Mouse (Mus musculus) lung, postnatal 10 days (tissue): ENCODE data around the gene Atp4b.

Source experiments
- DNase-seq: peaks from one replicate; pipeline ENCODE4 v3.0.0; 2021

Gene Atp4b

GRCm38 (mm10) chr8:13396725-13397124 is at the start of gene Atp4b:
Gene Atp4b, minus strand, starts transcription at chr8:13396825.
- DNase-seq, result no peak

- DNase-seq, result no peak
These were observed 45.5 kb upstream of the Atp4b start for GRCm38 (mm10) chr8:13442152-13442551.

DNA sequence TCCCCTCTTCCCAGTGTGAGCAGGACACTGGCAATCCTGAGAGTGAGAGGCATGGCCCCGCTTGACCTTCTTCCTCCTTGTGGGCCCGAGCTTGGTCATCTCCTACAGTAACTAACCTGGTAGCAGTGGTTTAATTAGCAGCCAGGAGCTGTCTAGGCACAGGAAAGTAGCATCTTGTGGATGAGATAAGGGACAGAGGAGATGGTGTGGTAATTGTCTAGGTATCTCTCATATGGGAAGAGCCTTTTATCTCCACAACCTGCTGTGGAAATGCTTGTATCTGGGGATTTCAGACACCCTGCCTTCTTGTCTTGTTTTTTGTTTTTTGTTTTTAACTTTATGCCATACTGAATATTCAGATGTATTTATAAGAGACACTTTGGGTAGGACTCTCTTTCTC is 40.9 kb upstream of the Atp4b start:
- DNase-seq, result no peak

DNA sequence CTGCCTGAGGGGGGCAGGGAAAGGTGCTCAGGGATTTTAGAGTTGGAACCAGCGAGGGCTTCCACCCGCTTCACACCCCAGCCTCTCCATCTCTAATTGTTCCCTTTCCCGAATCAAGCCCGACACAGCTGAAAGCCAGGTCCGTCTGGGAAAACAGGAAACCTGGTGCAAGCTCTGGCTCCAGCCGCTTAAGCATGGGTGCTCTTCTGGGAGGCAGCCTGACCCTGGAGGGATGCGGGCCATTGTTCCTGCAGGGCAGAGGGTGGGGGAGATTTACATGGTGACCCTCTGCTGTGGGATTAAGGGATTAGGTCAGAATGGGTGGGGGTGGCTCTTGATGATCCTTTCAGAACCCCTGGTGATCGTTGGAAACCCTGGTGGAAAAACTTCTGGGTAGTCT is 39.4 kb upstream of the Atp4b start:
- no peak for DNase-seq

DNA sequence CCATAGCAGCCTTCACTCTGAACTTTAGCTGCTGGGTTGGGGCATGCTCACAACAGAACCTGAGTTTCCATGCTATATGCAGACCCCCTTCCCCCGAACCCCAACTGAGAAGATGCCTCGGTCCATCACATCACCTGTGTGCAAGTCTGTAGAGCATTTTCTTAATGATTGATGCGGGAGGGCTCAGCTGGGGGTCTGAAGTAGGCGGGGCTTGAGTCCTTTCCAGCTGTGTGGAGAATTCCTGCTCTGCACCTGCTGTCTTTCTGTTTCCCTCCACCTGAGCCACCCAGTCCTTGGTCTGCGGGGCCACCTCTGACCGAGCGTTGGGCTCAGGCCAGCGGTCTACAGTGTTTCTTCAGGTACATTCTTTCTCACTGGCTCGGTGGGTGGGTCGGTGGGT is 38.3 kb upstream of the Atp4b start, which contains the start of gene Tmem255b:
Tmem255b (plus strand) TSS at position 301 of the 400 bp plus-strand sequence.
- no peak for DNase-seq

DNA sequence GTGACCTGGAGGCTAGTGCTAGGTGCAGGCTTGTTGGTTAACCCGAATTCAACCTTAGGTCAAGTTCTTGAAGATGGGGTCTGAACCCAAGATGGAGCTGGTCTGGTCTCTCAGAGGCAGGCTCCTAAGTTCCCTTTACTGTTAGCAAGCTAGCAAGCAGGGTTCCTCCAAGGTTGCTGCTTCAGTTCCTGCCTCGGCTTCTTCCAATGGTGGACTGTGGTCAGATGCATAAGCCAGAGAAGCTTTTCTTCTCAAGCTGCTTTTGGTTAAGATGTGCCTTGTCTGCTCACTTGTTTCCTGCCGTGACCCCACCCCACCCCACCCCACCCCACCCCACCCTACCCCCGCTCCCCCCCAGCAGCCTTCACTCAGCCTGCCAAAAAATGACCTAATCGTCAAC is 36.5 kb upstream of the Atp4b start:
- DNase-seq, result no peak

- no peak for DNase-seq
These were observed 34.2 kb upstream of the Atp4b start for GRCm38 (mm10) chr8:13430866-13431265.

- DNase-seq, result no peak
These were observed 33.8 kb upstream of the Atp4b start for GRCm38 (mm10) chr8:13430412-13430811.

- no peak for DNase-seq
These were observed 31.5 kb upstream of the Atp4b start for GRCm38 (mm10) chr8:13428156-13428555.

DNA sequence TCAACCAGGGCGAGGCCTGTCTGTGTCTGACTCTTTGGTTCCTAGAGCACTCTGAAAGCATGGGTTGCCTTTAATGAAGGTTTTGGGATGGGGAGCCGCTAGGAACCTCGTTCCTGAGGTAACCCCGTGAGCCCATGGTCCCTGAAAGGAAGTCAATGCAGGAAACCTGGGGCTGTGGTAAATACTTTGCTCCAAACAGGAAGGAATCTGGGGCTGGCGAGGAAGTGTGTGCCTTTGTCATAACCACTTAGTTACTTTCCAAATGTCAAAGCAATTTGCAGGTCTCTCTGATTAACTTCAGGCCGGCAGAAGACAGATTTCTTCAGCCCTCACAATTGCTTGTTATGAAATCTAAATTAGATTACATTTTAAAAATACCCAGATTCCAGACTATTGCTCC is 30.7 kb upstream of the Atp4b start:
- peak; percentile 45 for DNase-seq

DNA sequence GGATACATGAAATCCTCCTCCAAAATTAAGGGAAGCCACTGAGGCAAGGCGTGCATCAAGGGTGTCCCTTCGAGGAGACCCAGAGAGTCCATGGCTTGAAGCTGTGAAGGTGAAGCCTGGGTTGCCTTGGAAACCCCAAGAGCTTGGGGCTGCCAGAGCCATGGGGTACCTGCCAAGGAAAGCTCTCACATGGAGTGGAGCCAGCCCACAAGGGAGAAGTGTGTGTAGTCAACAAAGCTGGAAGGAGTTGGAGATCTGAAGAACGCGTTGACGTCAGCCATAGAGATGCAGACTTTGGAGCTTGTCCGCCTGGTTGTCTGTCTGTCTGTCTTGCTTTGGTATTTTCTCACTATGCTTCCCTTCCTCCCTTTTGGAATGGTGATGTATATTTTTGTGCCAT is 24.3 kb upstream of the Atp4b start:
- peak; percentile 16 for DNase-seq

GRCm38 (mm10) chr8:13419111-13419639 is 22.6 kb upstream of the Atp4b start:
- no peak for DNase-seq

DNA sequence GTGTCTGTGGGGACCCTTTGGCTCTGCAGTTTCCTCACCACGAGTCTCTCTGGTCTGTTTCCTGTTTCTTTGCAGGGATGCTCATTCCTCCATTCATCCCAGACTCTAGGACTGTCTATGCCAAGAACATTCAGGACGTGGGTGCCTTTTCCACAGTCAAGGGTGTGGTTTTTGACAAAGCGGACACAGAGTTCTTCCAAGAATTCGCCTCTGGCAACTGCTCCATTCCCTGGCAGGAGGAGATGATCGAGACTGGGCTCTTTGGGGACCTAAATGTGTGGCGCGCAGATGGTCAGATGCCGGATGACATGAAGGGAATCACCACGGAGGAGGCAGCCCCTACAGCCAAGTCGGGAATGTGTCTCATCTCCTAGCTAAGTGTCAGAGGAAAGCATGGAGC is 19.3 kb upstream of the Atp4b start:
- DNase-seq, result no peak

DNA sequence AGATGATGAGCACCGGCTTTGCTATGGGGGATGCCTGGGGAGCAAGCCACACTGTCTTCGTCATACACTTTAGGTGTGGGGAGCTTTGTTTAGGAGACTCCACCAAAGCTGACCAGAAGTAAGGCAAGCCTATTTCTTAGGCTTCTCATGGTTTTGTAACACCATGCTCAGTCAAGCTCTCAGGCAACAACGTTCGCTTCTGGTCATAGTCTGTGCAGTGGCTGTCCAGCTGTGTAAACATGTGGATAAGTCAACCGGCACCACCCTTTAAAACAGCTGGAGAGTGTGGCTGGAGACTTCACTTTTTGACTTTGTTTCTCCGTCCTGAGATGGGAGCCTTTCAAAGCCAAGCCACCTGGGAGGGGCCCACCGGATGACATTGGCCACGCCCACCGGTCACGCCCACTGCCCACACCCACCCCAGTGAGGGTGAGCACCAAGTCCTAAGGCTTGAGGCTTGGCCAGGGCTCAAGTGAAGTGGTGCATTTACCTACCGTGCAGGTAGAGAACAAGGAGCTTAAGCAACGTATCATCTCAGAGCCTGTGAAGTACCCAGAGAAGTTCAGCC is 17.3 kb upstream of the Atp4b start:
- peak; percentile 18 for DNase-seq

GRCm38 (mm10) chr8:13412891-13413558 is 16.4 kb upstream of the Atp4b start:
- DNase-seq, result peak; percentile 68

DNA sequence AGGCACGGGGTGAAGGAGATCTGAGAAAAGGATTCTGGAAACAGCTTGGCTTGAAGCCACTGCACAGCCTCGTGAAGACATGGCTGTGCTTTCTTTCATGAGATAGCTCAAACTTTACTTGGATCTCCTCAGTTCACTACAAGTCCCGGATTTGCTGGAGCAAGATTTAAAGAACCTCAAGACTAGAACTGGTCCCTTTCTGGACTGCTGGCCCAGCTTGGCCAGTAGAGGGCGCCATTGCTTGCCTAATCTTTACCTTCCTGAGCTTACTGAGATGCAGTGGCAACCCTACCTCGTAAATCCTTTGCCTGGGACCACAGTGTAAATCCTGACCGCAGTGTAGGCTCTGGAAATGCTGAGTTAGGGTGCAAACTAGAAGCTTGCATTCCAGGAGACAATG is 15.0 kb upstream of the Atp4b start:
- peak; percentile 72 for DNase-seq

- no peak for DNase-seq
These were observed 9.4 kb upstream of the Atp4b start for GRCm38 (mm10) chr8:13406011-13406410.

DNA sequence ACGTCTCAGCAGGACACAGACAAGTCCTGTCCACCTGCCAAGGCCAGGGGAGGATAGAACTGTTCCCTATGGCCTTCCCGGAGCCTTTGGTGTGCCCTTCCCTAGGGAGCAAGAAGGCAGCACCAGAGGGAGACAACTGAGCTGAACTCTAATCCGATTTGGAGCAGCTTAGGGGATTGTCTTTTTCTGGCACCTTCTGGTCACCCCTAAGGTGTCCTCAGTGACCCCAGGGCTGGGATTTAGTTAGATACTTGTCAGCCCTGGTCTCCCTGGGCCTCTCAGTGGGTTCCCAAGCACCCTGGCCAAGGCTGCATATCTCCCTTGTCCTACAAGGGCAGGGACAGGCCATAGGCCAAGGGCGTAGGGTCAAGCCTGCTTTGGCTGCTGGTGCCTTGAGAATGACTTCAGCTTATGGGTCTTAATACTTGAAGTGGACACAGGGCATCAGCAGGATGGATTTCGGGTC is 8.1 kb upstream of the Atp4b start, which contains the start of gene Grk1:
Grk1 (plus strand) TSS at position 416 of the 466 bp plus-strand sequence.
- no peak for DNase-seq

GRCm38 (mm10) chr8:13403517-13403916 is 6.9 kb upstream of the Atp4b start:
- DNase-seq, result no peak

DNA sequence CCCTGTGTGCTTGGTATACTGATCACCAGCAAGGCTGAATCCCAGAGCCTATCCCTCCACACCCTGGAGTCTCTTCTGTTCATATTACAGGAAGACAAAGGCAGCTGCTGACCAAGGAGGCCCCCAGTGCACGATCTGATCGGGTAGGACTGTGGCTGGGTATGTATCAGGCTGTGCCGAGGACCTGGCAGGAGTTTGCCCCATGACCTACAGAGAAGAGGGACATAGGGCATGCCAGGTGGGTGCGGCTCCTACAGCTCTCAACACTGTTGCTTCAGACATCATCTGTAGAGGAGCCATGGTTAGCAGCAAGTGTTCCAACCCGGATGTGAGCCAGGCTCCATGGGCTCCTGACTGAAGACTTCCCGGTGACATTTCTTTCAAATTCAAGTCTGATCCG is 2.8 kb downstream of the Atp4b start:
- no peak for DNase-seq

- DNase-seq, result no peak
These were observed 7.9 kb downstream of the Atp4b start for GRCm38 (mm10) chr8:13388744-13389143.

DNA sequence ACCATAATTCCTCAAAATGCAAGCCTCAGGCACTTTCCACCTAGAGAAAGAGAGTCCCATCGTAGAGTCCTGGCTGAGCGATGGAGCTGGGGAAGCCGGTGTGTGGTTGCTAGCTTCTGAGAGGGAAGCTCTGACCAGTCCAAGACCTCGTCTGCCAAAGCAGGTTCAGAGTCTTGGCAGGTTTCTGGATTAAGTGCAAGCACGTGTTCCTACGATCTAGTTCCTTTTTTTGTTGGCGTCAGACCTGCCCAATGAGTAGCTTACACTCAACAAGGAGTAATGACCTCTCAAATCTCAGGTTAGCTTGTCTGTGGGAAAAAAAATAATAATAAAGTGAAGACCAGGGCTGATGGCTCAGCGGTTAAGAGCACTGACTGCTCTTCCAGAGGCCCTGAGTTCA is 8.9 kb downstream of the Atp4b start:
- DNase-seq, result no peak

- no peak for DNase-seq
These were observed 10.3 kb downstream of the Atp4b start for GRCm38 (mm10) chr8:13386366-13386765.

GRCm38 (mm10) chr8:13382999-13383398 is 13.6 kb downstream of the Atp4b start:
- DNase-seq, result no peak

- DNase-seq, result no peak
These were observed 14.1 kb downstream of the Atp4b start for GRCm38 (mm10) chr8:13382536-13382935.
